Mouse (Mus musculus) adrenal gland, adult 10 weeks (tissue): ENCODE measurements around the gene Enkd1. TPM values are rescaled to one million over a fixed set of nuclear protein-coding genes. Genes with fewer than 3 reads are reported as not detected.

Source experiments
- polyA plus RNA-seq: library from polyadenylated mRNA; stranded (reverse); fragments of 350-450 nt; fragmentation: Illumina TruSeq; extraction: RNeasy Lipid Tissue Mini Kit (QIAGEN cat#74804); gene quantifications from one replicate; pipeline ENCODE4 v1.2.3, GENCODE M21; 2014; ENCODE audit warnings: low read depth, low replicate concordance

The Enkd1 gene
- 0.52 TPM for polyA plus RNA-seq

DNA sequence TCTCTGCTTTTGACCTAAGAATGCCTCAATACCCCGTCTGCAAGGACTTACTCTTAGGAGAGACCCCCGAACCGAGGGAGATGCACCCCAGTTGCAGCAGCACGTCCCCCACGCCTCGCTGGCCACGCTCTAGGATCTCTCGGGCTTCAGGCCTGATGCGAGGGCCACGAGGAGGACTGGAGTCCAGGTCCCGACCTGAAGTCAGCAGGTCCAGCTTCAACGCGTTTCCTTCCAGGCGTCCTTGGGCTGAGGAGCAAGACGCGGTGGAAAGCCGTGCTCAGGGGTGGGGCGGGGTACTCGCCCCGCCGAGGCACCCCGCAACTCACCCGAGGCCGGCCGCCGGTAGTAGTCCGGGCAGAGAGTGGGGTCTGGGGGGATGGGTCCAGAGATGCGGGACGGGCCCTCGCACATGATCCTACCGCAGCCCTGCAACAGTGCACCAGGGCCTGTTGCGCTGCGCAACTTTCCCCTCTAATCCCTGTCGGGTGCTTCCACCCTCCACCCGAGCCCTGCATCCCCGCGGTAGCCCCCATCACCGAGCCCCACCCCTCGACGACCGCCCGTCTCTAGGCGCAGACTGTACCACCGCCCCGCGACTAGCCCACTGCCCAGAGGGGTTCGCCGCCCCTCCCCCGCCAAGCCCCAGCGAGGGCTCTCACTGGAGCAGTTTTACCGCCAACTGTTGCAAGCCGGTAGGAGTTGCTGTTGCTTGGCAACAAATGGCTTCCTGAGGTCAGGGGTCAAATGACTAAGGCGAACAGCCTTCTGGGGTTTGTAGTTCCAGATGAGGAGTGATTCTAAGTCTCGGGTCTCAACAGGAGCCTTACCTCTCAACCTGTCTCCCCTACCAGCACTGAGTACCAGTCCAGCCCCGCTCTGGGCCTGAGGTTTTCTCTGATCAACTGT lies at the start of gene Enkd1, which contains the start of gene 4933405L10Rik:
TSS of gene Enkd1 (minus strand) at position 713 of the 906 bp plus-strand sequence.
TSS of gene 4933405L10Rik (plus strand) at position 158 of the 906 bp plus-strand sequence.

DNA sequence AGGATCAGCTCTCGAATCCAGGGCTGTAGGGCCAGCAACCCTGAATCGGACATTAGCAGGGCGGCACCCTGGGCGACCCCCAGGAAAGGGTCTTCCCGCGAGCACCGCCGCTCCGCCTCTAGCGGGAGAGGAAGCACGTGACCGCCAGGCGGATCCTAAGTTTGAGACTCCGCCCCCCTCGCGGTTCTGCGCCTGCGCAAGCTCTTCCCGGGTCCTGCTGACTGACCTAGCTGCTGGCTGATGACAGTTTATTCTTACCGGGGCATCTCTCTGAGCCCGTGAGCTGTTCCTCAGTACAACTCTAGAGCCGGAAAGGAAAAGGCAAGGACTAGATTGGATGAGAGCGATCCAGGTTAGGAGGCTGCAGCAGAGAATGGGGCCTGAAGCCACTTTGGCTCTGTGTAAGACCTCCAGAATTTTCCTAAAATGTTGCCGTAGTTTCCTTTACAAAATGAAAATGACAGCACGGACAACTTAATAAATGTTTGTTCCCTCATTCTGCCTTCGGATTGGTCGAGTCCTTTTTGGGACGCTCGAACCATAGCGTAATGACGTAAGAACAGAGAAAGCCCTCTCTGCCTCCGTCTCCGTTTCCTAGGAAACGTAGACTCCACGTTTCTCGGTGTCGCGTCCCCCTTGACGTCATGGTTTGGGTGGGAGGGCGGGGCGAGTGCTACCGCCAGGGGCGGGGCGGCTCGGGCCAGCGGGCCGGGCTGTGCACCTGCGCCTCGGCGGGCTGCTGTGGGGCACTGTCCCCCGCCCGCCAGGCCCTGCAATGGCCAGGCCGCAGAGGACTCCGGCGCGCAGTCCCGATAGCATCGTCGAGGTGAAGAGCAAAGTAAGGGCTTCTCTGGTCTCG lies 6.8 kb downstream of the Enkd1 start, which contains the start of the genes Acd and Pard6a:
TSS of gene Acd (minus strand) at position 137 of the 859 bp plus-strand sequence.
TSS of gene Pard6a (plus strand) at position 183 of the 859 bp plus-strand sequence.

GRCm38 (mm10) chr8:105685796-105686308 lies 22.2 kb downstream of the Enkd1 start, which contains the start of gene Carmil2:
Gene Carmil2 (plus strand): TSS chr8:105686274.

Other genes starting within 250 kb of the Enkd1 start
- gene Tppp3, start 236.7 kb downstream of the Enkd1 start, polyA plus RNA-seq, result not detected
- gene Zdhhc1, start 211.3 kb downstream of the Enkd1 start, polyA plus RNA-seq, result 1.7 TPM
- gene Hsd11b2, start 189.5 kb downstream of the Enkd1 start, polyA plus RNA-seq, result not detected
- 22.7 TPM for gene Atp6v0d1, start 142.2 kb downstream of the Enkd1 start, polyA plus RNA-seq
- 1.2 TPM for gene Ripor1, start 103.0 kb downstream of the Enkd1 start, polyA plus RNA-seq
- gene Ctcf, start 71.6 kb downstream of the Enkd1 start, polyA plus RNA-seq, result 80.5 TPM
- not detected for gene Agrp, start 70.8 kb downstream of the Enkd1 start, polyA plus RNA-seq
- gene Carmil2, start 21.9 kb downstream of the Enkd1 start, polyA plus RNA-seq, result not detected
- 0.70 TPM for gene Acd, start 7.1 kb downstream of the Enkd1 start, polyA plus RNA-seq
- not detected for gene Pard6a, start 7.1 kb downstream of the Enkd1 start, polyA plus RNA-seq
- not detected for gene 4933405L10Rik, start 555 bp downstream of the Enkd1 start, polyA plus RNA-seq
- 0.52 TPM for gene Gfod2, start 50.5 kb upstream of the Enkd1 start, polyA plus RNA-seq
- 6.5 TPM for gene Ranbp10, start 119.1 kb upstream of the Enkd1 start, polyA plus RNA-seq
- not detected for gene Tsnaxip1, start 119.5 kb upstream of the Enkd1 start, polyA plus RNA-seq
- 0.99 TPM for gene Cenpt, start 145.1 kb upstream of the Enkd1 start, polyA plus RNA-seq
- gene Thap11, start 146.9 kb upstream of the Enkd1 start, polyA plus RNA-seq, result 11.8 TPM
- 80.1 TPM for gene Nutf2, start 152.4 kb upstream of the Enkd1 start, polyA plus RNA-seq
- 2.9 TPM for gene Edc4, start 172.7 kb upstream of the Enkd1 start, polyA plus RNA-seq
- not detected for gene Nrn1l, start 185.4 kb upstream of the Enkd1 start, polyA plus RNA-seq
- 4.8 TPM for gene Pskh1, start 192.2 kb upstream of the Enkd1 start, polyA plus RNA-seq
- gene Ctrl, start 225.7 kb upstream of the Enkd1 start, polyA plus RNA-seq, result 0.76 TPM
- gene Psmb10, start 230.2 kb upstream of the Enkd1 start, polyA plus RNA-seq, result 1.2 TPM
- not detected for gene Lcat, start 235.2 kb upstream of the Enkd1 start, polyA plus RNA-seq